Mouse (Mus musculus) MEL (cell line): ENCODE measurements around the gene Vmn2r112.
"Not testable (repeated sequence)": the region's sequence is repeated elsewhere in the genome, so short reads cannot be mapped to it uniquely, and the experiment has no call there.

Source experiments
- BHLHE40 ChIP-seq: IDR thresholded peaks from 2 replicates; pipeline ENCODE4 v1.6.1; 2012; ENCODE audit warnings: low read depth, mild to moderate bottlenecking, inconsistent platforms, low read length, improper control_type of control experiment, borderline replicate concordance
- CHD1 ChIP-seq: IDR thresholded peaks from 2 replicates; pipeline ENCODE4 v1.6.1; 2012; ENCODE audit warnings: low read depth, mild to moderate bottlenecking, inconsistent platforms, low read length, improper control_type of control experiment
- CTCF ChIP-seq, 3 experiments: IDR thresholded peaks in 2 of 3; conservative IDR thresholded peaks in 1 of 3; 2 replicates each; pipeline ENCODE4 v1.5.1; 2011 to 2012; ENCODE audit warnings: low read length in 3 of 3, low read depth in 2 of 3, mild to moderate bottlenecking in 2 of 3, improper control_type of control experiment in 1 of 3, inconsistent platforms in 1 of 3, mixed read lengths in 1 of 3, moderate library complexity in 1 of 3; ENCODE audit not compliant: control insufficient read depth in 1 of 3, insufficient read depth in 1 of 3, poor library complexity in 1 of 3, severe bottlenecking in 1 of 3
- ELF1 ChIP-seq: IDR thresholded peaks from 2 replicates; pipeline ENCODE4 v1.6.1; 2014; ENCODE audit warnings: low read depth, mild to moderate bottlenecking, inconsistent platforms, low read length, improper control_type of control experiment, moderate library complexity
- ETS1 ChIP-seq: IDR thresholded peaks from 2 replicates; pipeline ENCODE4 v1.6.1; 2012; ENCODE audit warnings: low read depth, mild to moderate bottlenecking, inconsistent platforms, low read length, improper control_type of control experiment, moderate library complexity
- GABPA ChIP-seq: IDR thresholded peaks from 2 replicates; pipeline ENCODE4 v1.6.1; 2012; ENCODE audit warnings: low read depth, mild to moderate bottlenecking, inconsistent platforms, low read length, improper control_type of control experiment, moderate library complexity
- GATA1 ChIP-seq: IDR thresholded peaks from 2 replicates; pipeline ENCODE4 v1.6.1; 2011; ENCODE audit warnings: low read depth, low read length, improper control_type of control experiment
- MXI1 ChIP-seq: IDR thresholded peaks from 2 replicates; pipeline ENCODE4 v1.6.1; 2011; ENCODE audit warnings: mild to moderate bottlenecking, low read depth, low read length, improper control_type of control experiment
- NELFE ChIP-seq: IDR thresholded peaks from 2 replicates; pipeline ENCODE4 v1.6.1; 2011; ENCODE audit warnings: low read depth, low read length, improper control_type of control experiment
- POLR2A ChIP-seq, 2 experiments: IDR thresholded peaks; 2 replicates each; pipeline ENCODE4 v1.6.1; 2011 to 2012; ENCODE audit warnings: low read length in 2 of 2, mild to moderate bottlenecking in 2 of 2, control low read depth in 1 of 2, improper control_type of control experiment in 1 of 2, low read depth in 1 of 2, moderate library complexity in 1 of 2; ENCODE audit not compliant: control insufficient read depth in 1 of 2, insufficient read depth in 1 of 2, poor library complexity in 1 of 2
- RAD21 ChIP-seq: IDR thresholded peaks from 2 replicates; pipeline ENCODE4 v1.6.1; 2011; ENCODE audit warnings: mild to moderate bottlenecking, low read depth, low read length, improper control_type of control experiment
- RCOR1 ChIP-seq: IDR thresholded peaks from 2 replicates; pipeline ENCODE4 v1.6.1; 2012; ENCODE audit warnings: low read depth, mild to moderate bottlenecking, inconsistent platforms, low read length, improper control_type of control experiment
- USF2 ChIP-seq, 2 experiments: IDR thresholded peaks; 2 replicates each; pipeline ENCODE4 v1.6.1; 2011 to 2012; ENCODE audit warnings: improper control_type of control experiment in 2 of 2, low read length in 2 of 2, borderline replicate concordance in 1 of 2, inconsistent platforms in 1 of 2, low read depth in 1 of 2, mild to moderate bottlenecking in 1 of 2; ENCODE audit not compliant: insufficient read depth in 1 of 2

- not testable (repeated sequence) for TF ChIP-seq GATA1; NELFE; CTCF (IDR thresholded peaks at IDR 0.05 in 2 of 3, conservative IDR thresholded peaks at IDR 0.05 in 1 of 3; ENCODE audit: control insufficient read depth in 1 of 3, insufficient read depth in 1 of 3, low read depth in 2 of 3, low read length in 3 of 3, poor library complexity in 1 of 3, severe bottlenecking in 1 of 3); ELF1; RAD21; USF2 (IDR thresholded peaks at IDR 0.05; ENCODE audit: borderline replicate concordance in 1 of 2, insufficient read depth in 1 of 2, low read depth in 1 of 2, low read length in 2 of 2); ETS1; CHD1; RCOR1; GABPA; POLR2A (IDR thresholded peaks at IDR 0.05; ENCODE audit: control insufficient read depth in 1 of 2, insufficient read depth in 1 of 2, low read depth in 1 of 2, low read length in 2 of 2, poor library complexity in 1 of 2); MXI1; BHLHE40
These were observed 27.4 kb upstream of the Vmn2r112 start, which contains the start of gene Vmn2r111 for GRCm38 (mm10) chr17:22573382-22573781.
